Mouse (Mus musculus) bone marrow macrophage, adult 2 months (primary cell): ENCODE measurements around the gene Ogfrl1.

Experiments used
- CTCF ChIP-seq: IDR thresholded peaks from 2 replicates; pipeline ENCODE4 v1.5.1; 2012; ENCODE audit warnings: low read depth, mild to moderate bottlenecking, low read length, moderate library complexity
- POLR2A ChIP-seq: IDR thresholded peaks from 2 replicates; pipeline ENCODE4 v1.6.1; 2012; ENCODE audit warnings: mild to moderate bottlenecking, low read depth, low read length, borderline replicate concordance

DNA sequence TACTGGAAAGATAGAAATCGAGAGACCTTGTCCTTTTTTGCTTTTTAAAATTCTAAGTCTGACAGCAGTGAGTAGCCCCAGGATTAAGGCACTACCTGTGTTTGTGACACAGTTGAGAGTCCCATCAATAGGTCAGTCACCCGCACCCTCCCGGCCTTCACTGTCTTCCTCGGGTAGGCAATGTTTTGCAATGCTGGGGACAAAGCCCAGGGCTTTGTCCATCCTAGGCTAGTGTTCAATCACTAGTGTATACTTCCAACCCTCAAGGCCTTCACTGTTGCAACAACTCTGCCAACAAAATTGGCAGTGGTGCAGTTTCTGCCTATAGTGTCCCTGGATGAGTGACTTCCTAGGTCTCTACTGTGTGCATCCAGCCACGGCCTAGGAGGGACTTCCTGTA, 14.0 kb upstream of the Ogfrl1 start:
- no peak for TF ChIP-seq CTCF
- no peak for TF ChIP-seq POLR2A
